Mouse (Mus musculus) stomach, postnatal 0 days (tissue): Measurements from ENCODE around the gene Sap18b.

Source experiments
- CTCF ChIP-seq: IDR thresholded peaks from 2 replicates; pipeline ENCODE4 v1.5.1; 2016; ENCODE audit warnings: antibody characterized with exemption, low read depth, mild to moderate bottlenecking, moderate library complexity
- EP300 ChIP-seq: optimal IDR thresholded peaks from 2 replicates; pipeline ENCODE3; 2016; ENCODE audit warnings: antibody characterized with exemption

- TF ChIP-seq CTCF (no peak), EP300 (no peak)
These were observed 16.3 kb downstream of the Sap18b start for GRCm38 (mm10) chr8:95841436-95841835.
